Mouse (Mus musculus) forebrain, embryonic 16.5 days (tissue): Measurements from ENCODE around the gene Purb. TPM values are rescaled to one million over a fixed set of nuclear protein-coding genes. Genes with fewer than 3 reads are reported as not detected.

Source experiments
- microRNA-seq: library from miRNA; unstranded; fragments of <30 nt; microRNA quantifications from one replicate; pipeline ENCODE4, GENCODE M21; 2017
- polyA plus RNA-seq: library from polyadenylated mRNA; unstranded; fragments of >200 nt; fragmentation: Nextera tagmentation; extraction: Ambion mirVana; gene quantifications from 2 replicates; pipeline ENCODE4 v1.2.1, GENCODE M21; 2015

Gene Purb
- polyA plus RNA-seq, 1 experiment from 2014 or later: 14.4 TPM

Small RNA genes lying within 50 kb of the gene (microRNA-seq; reads per million reads assigned to microRNA genes)
- not detected for gene Gm22123

Other genes with a start within 250 kb of the Purb start
- gene Npc1l1, start 245.8 kb downstream of the Purb start, polyA plus RNA-seq: 0.08 TPM in 1 of 2 replicates, not detected in the other
- gene Ddx56, start 208.1 kb downstream of the Purb start, polyA plus RNA-seq: 86.8 and 90.2 TPM in 2 replicates
- gene Tmed4, start 201.0 kb downstream of the Purb start, polyA plus RNA-seq: 157 and 163 TPM in 2 replicates
- 99.5 and 99.6 TPM in 2 replicates for gene Ogdh, start 184.3 kb downstream of the Purb start, polyA plus RNA-seq
- 36.7 and 40.4 TPM in 2 replicates for gene Zmiz2, start 86.8 kb downstream of the Purb start, polyA plus RNA-seq
- 3,622 and 3,688 TPM in 2 replicates for gene Ppia, start 60.5 kb downstream of the Purb start, polyA plus RNA-seq
- gene H2afv, start 31.5 kb downstream of the Purb start, polyA plus RNA-seq: 438 and 507 TPM in 2 replicates
- gene Myo1g, start 45.0 kb upstream of the Purb start, polyA plus RNA-seq: 0.20 and 0.60 TPM in 2 replicates
- 101 and 107 TPM in 2 replicates for gene Ccm2, start 71.0 kb upstream of the Purb start, polyA plus RNA-seq
- 62.5 and 71.1 TPM in 2 replicates for gene Nacad, start 130.1 kb upstream of the Purb start, polyA plus RNA-seq
- gene Tbrg4, start 150.2 kb upstream of the Purb start, polyA plus RNA-seq: 28.2 and 32.2 TPM in 2 replicates
- gene Wap, start 162.7 kb upstream of the Purb start, polyA plus RNA-seq: not detected in 2 replicates
- gene Ramp3, start 182.6 kb upstream of the Purb start, polyA plus RNA-seq: 7.9 and 8.1 TPM in 2 replicates